Mouse (Mus musculus) midbrain, postnatal 0 days (tissue): Measurements from ENCODE around the gene Pate2. TPM values are rescaled to one million over a fixed set of nuclear protein-coding genes. Genes with fewer than 3 reads are reported as not detected.

Experiments used
- ATAC-seq: fragments of 200-750 bp; cut with Nextera tagmentation; 2 replicates; pipeline ENCODE4 v1.8.0; 2017; ENCODE audit warnings: moderate number of reproducible peaks, mild to moderate bottlenecking, moderate TSS enrichment, moderate library complexity; ENCODE audit not compliant: low FRiP score
- DNase-seq: peaks from one replicate; pipeline ENCODE4 v3.0.0-alpha.2; 2015; ENCODE audit warnings: low spot score
- H3K27ac ChIP-seq: fragments of 300-500 bp; sonication (generic); 2 replicates; pipeline ENCODE4 v1.5.1; 2014; ENCODE audit warnings: low read depth, mild to moderate bottlenecking, low read length, mixed read lengths
- H3K27me3 ChIP-seq: fragments of 300-500 bp; sonication (generic); 2 replicates; pipeline ENCODE4 v1.6.1; 2014; ENCODE audit warnings: low read length, control low read depth, mixed read lengths; ENCODE audit not compliant: insufficient read depth
- H3K36me3 ChIP-seq: fragments of 300-500 bp; sonication (generic); 2 replicates; pipeline ENCODE4 v1.6.1; 2014; ENCODE audit warnings: low read length, control low read depth, mixed read lengths; ENCODE audit not compliant: insufficient read depth
- H3K4me1 ChIP-seq: fragments of 300-500 bp; sonication (generic); 2 replicates; pipeline ENCODE4 v1.6.1; 2014; ENCODE audit warnings: mild to moderate bottlenecking, control low read depth, antibody characterized with exemption, low read length, mixed read lengths; ENCODE audit not compliant: insufficient read depth
- H3K4me2 ChIP-seq: fragments of 300-500 bp; sonication (generic); 2 replicates; pipeline ENCODE4 v1.6.1; 2014; ENCODE audit warnings: low read depth, mild to moderate bottlenecking, low read length, mixed read lengths; ENCODE audit not compliant: poor library complexity, severe bottlenecking
- H3K4me3 ChIP-seq: fragments of 300-500 bp; sonication (generic); 2 replicates; pipeline ENCODE4 v1.5.1; 2014; ENCODE audit warnings: low read depth, mild to moderate bottlenecking, low read length, moderate library complexity
- H3K9ac ChIP-seq: fragments of 300-500 bp; sonication (generic); replicated peaks from 2 replicates; pipeline ENCODE4 v1.6.1; 2014; ENCODE audit warnings: mild to moderate bottlenecking, low read length, moderate library complexity, mixed read lengths; ENCODE audit not compliant: poor library complexity, severe bottlenecking
- H3K9me3 ChIP-seq: fragments of 300-500 bp; sonication (generic); 2 replicates; pipeline ENCODE4 v1.6.1; 2016; ENCODE audit warnings: low read length, control low read depth
- CTCF ChIP-seq: IDR thresholded peaks from 2 replicates; pipeline ENCODE4 v1.5.1; 2016; ENCODE audit warnings: antibody characterized with exemption, mild to moderate bottlenecking
- WGBS: fragments of 180-500 bp; shearing (Covaris S2); extraction: QIAGEN DNeasy Blood & Tissue Kit; methylation state at CpG from one replicate; pipeline ENCODE4 v1.1.7; 2014; 5-methylcytosine and 5-hydroxymethylcytosine counted together
- polyA plus RNA-seq: library from polyadenylated mRNA; unstranded; fragments of >200 nt; fragmentation: Nextera tagmentation; extraction: Ambion mirVana; gene quantifications from 2 replicates; pipeline ENCODE4 v1.2.1, GENCODE M21; 2015
- total RNA-seq: library from RNA; depleted of rRNA; stranded (reverse); fragments of >200 nt; gene quantifications from 2 replicates; pipeline ENCODE4 v1.2.3, GENCODE M21; 2014; rRNA removed

Pate2 gene
- total and polyA plus RNA-seq, 2 experiments from 2014 or later = 0.33 to 0.54 TPM

- no peak overlapping the region for H3K4me3 ChIP-seq
- TF ChIP-seq CTCF = no peak
- H3K36me3 ChIP-seq = no peaks in the 10 kb centered on the region
- no peak overlapping the region for H3K4me2 ChIP-seq
- no peak overlapping the region for H3K9ac ChIP-seq
- DNase-seq (no peak), ATAC-seq (no peak)
- no peaks in the 10 kb centered on the region for H3K4me1 ChIP-seq
- WGBS = 81% methylated on average over 1 of the region's 1 CpGs
- no peak overlapping the region for H3K27ac ChIP-seq
- H3K27me3 ChIP-seq = no peaks in the 10 kb centered on the region
- H3K9me3 ChIP-seq = no peaks in the 10 kb centered on the region
These were observed 62.9 kb downstream of the Pate2 start for GRCm38 (mm10) chr9:35632981-35633380.

GRCm38 (mm10) chr9:35648102-35648501 lies 78.0 kb downstream of the Pate2 start, which contains the start of gene Pate3:
Gene Pate3, minus strand, starts transcription at chr9:35648202.
- Histone ChIP-seq H3K9me3 (no peaks in the 10 kb centered on the region), H3K4me2 (no peak within 1 kb of the TSS), H3K27me3 (no peaks in the 10 kb centered on the region), H3K4me3 (no peak within 1 kb of the TSS), H3K4me1 (no peaks in the 10 kb centered on the region), H3K9ac (no peak within 1 kb of the TSS), H3K36me3 (no peaks in the 10 kb centered on the region), H3K27ac (no peak within 1 kb of the TSS)
- DNase-seq (no peak), ATAC-seq (no peak)
- TF ChIP-seq CTCF = no peak
- 76% methylated on average over 1 of the region's 1 CpGs for WGBS

- Histone ChIP-seq H3K36me3 (no peaks in the 10 kb centered on the region), H3K9me3 (no peaks in the 10 kb centered on the region), H3K27me3 (no peaks in the 10 kb centered on the region), H3K27ac (no peak overlapping the region), H3K4me2 (no peak overlapping the region), H3K9ac (no peak overlapping the region), H3K4me1 (no peaks in the 10 kb centered on the region), H3K4me3 (no peak overlapping the region)
- 89% methylated on average over 2 of the region's 2 CpGs for WGBS
- no peak for TF ChIP-seq CTCF
- DNase-seq (no peak), ATAC-seq (no peak)
These were observed 103.5 kb downstream of the Pate2 start for GRCm38 (mm10) chr9:35673557-35673956.

GRCm38 (mm10) chr9:35687013-35687412 lies 116.9 kb downstream of the Pate2 start, which contains the start of gene Pate1:
Gene Pate1, minus strand, starts transcription at chr9:35687390.
- Histone ChIP-seq H3K4me1 (no peaks in the 10 kb centered on the region), H3K9me3 (no peaks in the 10 kb centered on the region), H3K4me2 (no peak within 1 kb of the TSS), H3K27me3 (no peaks in the 10 kb centered on the region), H3K9ac (no peak within 1 kb of the TSS), H3K36me3 (no peaks in the 10 kb centered on the region), H3K27ac (no peak within 1 kb of the TSS), H3K4me3 (no peak within 1 kb of the TSS)
- DNase-seq (no peak), ATAC-seq (no peak)
- no peak for TF ChIP-seq CTCF
- 46% methylated on average over 1 of the region's 1 CpGs for WGBS

- H3K4me1 ChIP-seq = no peaks in the 10 kb centered on the region
- DNase-seq (no peak), ATAC-seq (no peak)
- H3K36me3 ChIP-seq = no peaks in the 10 kb centered on the region
- no peak overlapping the region for H3K4me3 ChIP-seq
- H3K9me3 ChIP-seq = no peaks in the 10 kb centered on the region
- H3K4me2 ChIP-seq = no peak overlapping the region
- H3K27me3 ChIP-seq = no peaks in the 10 kb centered on the region
- TF ChIP-seq CTCF = no peak
- H3K27ac ChIP-seq = no peak overlapping the region
- H3K9ac ChIP-seq = no peak overlapping the region
These were observed 121.8 kb downstream of the Pate2 start for GRCm38 (mm10) chr9:35691924-35692323.

GRCm38 (mm10) chr9:35707265-35707664 lies 137.2 kb downstream of the Pate2 start:
- H3K27ac ChIP-seq = no peak overlapping the region
- no peaks in the 10 kb centered on the region for H3K9me3 ChIP-seq
- no peak overlapping the region for H3K4me2 ChIP-seq
- peak; percentile 34; the same call in 1 of the 2 replicates for TF ChIP-seq CTCF
- no peak overlapping the region for H3K9ac ChIP-seq
- no peaks in the 10 kb centered on the region for H3K27me3 ChIP-seq
- H3K36me3 ChIP-seq = no peaks in the 10 kb centered on the region
- no peaks in the 10 kb centered on the region for H3K4me1 ChIP-seq
- H3K4me3 ChIP-seq = no peak overlapping the region
- ATAC-seq (no peak), DNase-seq (no peak)

Other genes starting within 250 kb of the Pate2 start
- 11.4 and 12.3 TPM in 2 replicates for gene Cdon, start 149.2 kb upstream of the Pate2 start, total RNA-seq
- gene Cdon, start 149.2 kb upstream of the Pate2 start, polyA plus RNA-seq = 0.65 and 0.81 TPM in 2 replicates
- not detected in 2 replicates for gene Gm1113, start 52.0 kb upstream of the Pate2 start, total RNA-seq
- gene Gm1113, start 52.0 kb upstream of the Pate2 start, polyA plus RNA-seq = not detected in 2 replicates
- 24.1 and 28.6 TPM in 2 replicates for gene Ddx25, start 11.8 kb upstream of the Pate2 start, total RNA-seq
- gene Ddx25, start 11.8 kb upstream of the Pate2 start, polyA plus RNA-seq = 28.5 and 28.7 TPM in 2 replicates
- 9.6 and 12.8 TPM in 2 replicates for gene Pus3, start 11.7 kb upstream of the Pate2 start, total RNA-seq
- gene Pus3, start 11.7 kb upstream of the Pate2 start, polyA plus RNA-seq = 13.3 and 14.2 TPM in 2 replicates
- gene Hyls1, start 114 bp downstream of the Pate2 start, total RNA-seq = 7.9 and 8.9 TPM in 2 replicates
- 9.2 and 10.7 TPM in 2 replicates for gene Hyls1, start 114 bp downstream of the Pate2 start, polyA plus RNA-seq
- gene Pate4, start 41.7 kb downstream of the Pate2 start, total RNA-seq = not detected in 2 replicates
- gene Pate4, start 41.7 kb downstream of the Pate2 start, polyA plus RNA-seq = not detected in 2 replicates
- gene Pate3, start 77.9 kb downstream of the Pate2 start, total RNA-seq = not detected in 2 replicates
- not detected in 2 replicates for gene Pate3, start 77.9 kb downstream of the Pate2 start, polyA plus RNA-seq
- not detected in 2 replicates for gene Pate1, start 117.1 kb downstream of the Pate2 start, total RNA-seq
- gene Pate1, start 117.1 kb downstream of the Pate2 start, polyA plus RNA-seq = not detected in 2 replicates
- gene Gm17677, start 170.8 kb downstream of the Pate2 start, total RNA-seq = not detected in 2 replicates
- gene Gm17677, start 170.8 kb downstream of the Pate2 start, polyA plus RNA-seq = not detected in 2 replicates
- gene Gm17727, start 207.8 kb downstream of the Pate2 start, total RNA-seq = not detected in 2 replicates
- gene Gm17727, start 207.8 kb downstream of the Pate2 start, polyA plus RNA-seq = not detected in 2 replicates
- not detected in 2 replicates for gene Gm27235, start 219.8 kb downstream of the Pate2 start, total RNA-seq
- gene Gm27235, start 219.8 kb downstream of the Pate2 start, polyA plus RNA-seq = not detected in 2 replicates
- not detected in 2 replicates for gene D730048I06Rik, start 219.8 kb downstream of the Pate2 start, total RNA-seq
- gene D730048I06Rik, start 219.8 kb downstream of the Pate2 start, polyA plus RNA-seq = not detected in 2 replicates